Mouse (Mus musculus) CH12.LX (cell line): ENCODE measurements at regions not wholly inside any gene's neighbourhood (a gene's known extent, or its start where the extent isn't known, plus 50 kb on each side); places are given as distances from the start of the nearest gene placed in this dataset.

ENCODE experiments used
- DNase-seq: peaks from one replicate; pipeline ENCODE4 v3.0.0-alpha.2; 2013; ENCODE audit errors: extremely low read depth
- H3K27ac ChIP-seq: 2 replicates; pipeline ENCODE4 v1.5.1; 2012; ENCODE audit warnings: low read depth, mild to moderate bottlenecking, control low read depth, moderate library complexity; ENCODE audit not compliant: insufficient read depth
- H3K27me3 ChIP-seq: replicated peaks from 2 replicates; pipeline ENCODE3; 2012; ENCODE audit warnings: inconsistent platforms
- H3K36me3 ChIP-seq, 2 experiments: replicated peaks in 1 of 2; 2 replicates each; pipeline versions ENCODE3 to v1.6.1; 2012; ENCODE audit warnings: inconsistent platforms in 1 of 2, low read length in 1 of 2, mild to moderate bottlenecking in 1 of 2, mixed read lengths in 1 of 2, moderate library complexity in 1 of 2; ENCODE audit not compliant: control insufficient read depth in 1 of 2, insufficient read depth in 1 of 2
- H3K4me1 ChIP-seq, 2 experiments: 2 replicates each; pipeline ENCODE4 v1.6.1; 2012; ENCODE audit warnings: inconsistent platforms in 1 of 2, moderate library complexity in 1 of 2; ENCODE audit not compliant: insufficient read depth in 2 of 2, control insufficient read depth in 1 of 2
- H3K4me2 ChIP-seq: 2 replicates; pipeline ENCODE4 v1.6.1; 2012; ENCODE audit warnings: low read depth, mild to moderate bottlenecking, control low read depth; ENCODE audit not compliant: poor library complexity, insufficient read depth, severe bottlenecking
- H3K4me3 ChIP-seq, 3 experiments: fragments of 150-350 bp in 1 of 3; sonication (generic) in 1 of 3; replicated peaks in 1 of 3; 2 replicates each; pipeline versions ENCODE3 to v1.5.1; 2011 to 2012; ENCODE audit warnings: low read depth in 2 of 3, low read length in 2 of 3, mild to moderate bottlenecking in 2 of 3, moderate library complexity in 2 of 3, control low read depth in 1 of 3, improper control_type of control experiment in 1 of 3, inconsistent platforms in 1 of 3, mixed read lengths in 1 of 3; ENCODE audit not compliant: poor library complexity in 1 of 3
- H3K79me2 ChIP-seq: replicated peaks from 2 replicates; pipeline ENCODE4 v1.6.1; 2012; ENCODE audit warnings: mild to moderate bottlenecking, moderate library complexity; ENCODE audit not compliant: control insufficient read depth, poor library complexity, insufficient read depth, severe bottlenecking; ENCODE audit errors: extremely low read depth
- H3K9ac ChIP-seq: 2 replicates; pipeline ENCODE4 v1.6.1; 2012; ENCODE audit warnings: low read depth, mild to moderate bottlenecking, control low read depth, moderate library complexity; ENCODE audit not compliant: insufficient read depth
- H3K9me3 ChIP-seq: replicated peaks from 2 replicates; pipeline ENCODE3; 2012; ENCODE audit warnings: low read length, inconsistent platforms, mixed read lengths
- BHLHE40 ChIP-seq: IDR thresholded peaks from 2 replicates; pipeline ENCODE4 v1.6.1; 2011; ENCODE audit warnings: mild to moderate bottlenecking, low read depth, low read length, improper control_type of control experiment
- CHD2 ChIP-seq: IDR thresholded peaks from 2 replicates; pipeline ENCODE4 v1.6.1; 2011; ENCODE audit warnings: low read length, improper control_type of control experiment
- ETS1 ChIP-seq: conservative IDR thresholded peaks from 2 replicates; pipeline ENCODE4 v1.6.1; 2012; ENCODE audit warnings: low read depth, mild to moderate bottlenecking, inconsistent platforms, low read length, improper control_type of control experiment, moderate library complexity
- GABPA ChIP-seq: IDR thresholded peaks from 2 replicates; pipeline ENCODE4 v1.6.1; 2012; ENCODE audit warnings: low read depth, low read length, improper control_type of control experiment, inconsistent platforms; ENCODE audit not compliant: insufficient replicate concordance
- HCFC1 ChIP-seq: IDR thresholded peaks from 2 replicates; pipeline ENCODE4 v1.6.1; 2012; ENCODE audit warnings: low read depth, mild to moderate bottlenecking, inconsistent platforms, low read length, improper control_type of control experiment
- IRF4 ChIP-seq: IDR thresholded peaks from 2 replicates; pipeline ENCODE4 v1.6.1; 2014; ENCODE audit warnings: low read depth, mild to moderate bottlenecking, inconsistent platforms, low read length, improper control_type of control experiment
- KAT2A ChIP-seq: IDR thresholded peaks from 2 replicates; pipeline ENCODE4 v1.6.1; 2012; ENCODE audit warnings: low read length, improper control_type of control experiment, inconsistent platforms; ENCODE audit not compliant: insufficient replicate concordance
- MAFK ChIP-seq: IDR thresholded peaks from 2 replicates; pipeline ENCODE4 v1.6.1; 2011; ENCODE audit warnings: low read length, improper control_type of control experiment; ENCODE audit not compliant: insufficient replicate concordance
- MAX ChIP-seq: IDR thresholded peaks from 2 replicates; pipeline ENCODE4 v1.6.1; 2011; ENCODE audit warnings: low read length, improper control_type of control experiment
- MAZ ChIP-seq: IDR thresholded peaks from 2 replicates; pipeline ENCODE4 v1.6.1; 2012; ENCODE audit warnings: low read depth, mild to moderate bottlenecking, inconsistent platforms, low read length, improper control_type of control experiment, moderate library complexity
- MEF2A ChIP-seq: IDR thresholded peaks from 2 replicates; pipeline ENCODE4 v1.6.1; 2014; ENCODE audit warnings: low read depth, mild to moderate bottlenecking, inconsistent platforms, low read length, improper control_type of control experiment, borderline replicate concordance
- NELFE ChIP-seq: IDR thresholded peaks from 2 replicates; pipeline ENCODE4 v1.6.1; 2011; ENCODE audit warnings: low read depth, low read length, improper control_type of control experiment
- POLR2A ChIP-seq: IDR thresholded peaks from 2 replicates; pipeline ENCODE4 v1.6.1; 2011; ENCODE audit warnings: low read depth, mild to moderate bottlenecking, improper control_type of control experiment, low read length
- POLR2AphosphoS2 ChIP-seq: IDR thresholded peaks from 2 replicates; pipeline ENCODE4 v1.6.1; 2011; ENCODE audit warnings: low read depth, low read length, improper control_type of control experiment
- RAD21 ChIP-seq: IDR thresholded peaks from 2 replicates; pipeline ENCODE4 v1.6.1; 2011; ENCODE audit warnings: low read depth, mild to moderate bottlenecking, low read length, improper control_type of control experiment, moderate library complexity
- TBP ChIP-seq: conservative IDR thresholded peaks from 2 replicates; pipeline ENCODE4 v1.6.1; 2011; ENCODE audit warnings: low read depth, low read length, improper control_type of control experiment
- TCF12 ChIP-seq: IDR thresholded peaks from 2 replicates; pipeline ENCODE4 v1.6.1; 2014; ENCODE audit warnings: low read depth, mild to moderate bottlenecking, inconsistent platforms, low read length, improper control_type of control experiment
- UBTF ChIP-seq: IDR thresholded peaks from 2 replicates; pipeline ENCODE4 v1.6.1; 2012; ENCODE audit warnings: low read depth, mild to moderate bottlenecking, inconsistent platforms, low read length, improper control_type of control experiment, moderate library complexity
- USF1 ChIP-seq: IDR thresholded peaks from 2 replicates; pipeline ENCODE4 v1.6.1; 2014; ENCODE audit warnings: low read depth, mild to moderate bottlenecking, inconsistent platforms, low read length, improper control_type of control experiment
- ZC3H11A ChIP-seq: IDR thresholded peaks from 2 replicates; pipeline ENCODE4 v1.6.1; 2012; ENCODE audit warnings: low read depth, mild to moderate bottlenecking, inconsistent platforms, low read length, improper control_type of control experiment
- ZMIZ1 ChIP-seq: IDR thresholded peaks from 2 replicates; pipeline ENCODE4 v1.6.1; 2012; ENCODE audit warnings: low read depth, mild to moderate bottlenecking, inconsistent platforms, low read length, improper control_type of control experiment
- ZNF384 ChIP-seq: IDR thresholded peaks from 2 replicates; pipeline ENCODE4 v1.6.1; 2012; ENCODE audit warnings: low read depth, low read length, improper control_type of control experiment, inconsistent platforms
- dilution Hi-C: fragments of 300-500 bp; cut with MboI; formaldehyde crosslinking; loops from 2 replicates; pipeline ENCODE4 v1.14.3; 2020; ENCODE audit warnings: low sequenced_read_pairs; ENCODE audit not compliant: extremely low pct_unique_long_range_greater_than_20kb, extremely low pct_ligation_motif_present
- in situ Hi-C: fragments of 300-500 bp; cut with MboI; formaldehyde crosslinking; loops from 3 replicates; pipeline ENCODE4 v1.14.3; 2019; ENCODE audit warnings: low sequenced_read_pairs, low pct_ligation_motif_present, low pct_unique_long_range_greater_than_20kb, mixed read lengths

DNA sequence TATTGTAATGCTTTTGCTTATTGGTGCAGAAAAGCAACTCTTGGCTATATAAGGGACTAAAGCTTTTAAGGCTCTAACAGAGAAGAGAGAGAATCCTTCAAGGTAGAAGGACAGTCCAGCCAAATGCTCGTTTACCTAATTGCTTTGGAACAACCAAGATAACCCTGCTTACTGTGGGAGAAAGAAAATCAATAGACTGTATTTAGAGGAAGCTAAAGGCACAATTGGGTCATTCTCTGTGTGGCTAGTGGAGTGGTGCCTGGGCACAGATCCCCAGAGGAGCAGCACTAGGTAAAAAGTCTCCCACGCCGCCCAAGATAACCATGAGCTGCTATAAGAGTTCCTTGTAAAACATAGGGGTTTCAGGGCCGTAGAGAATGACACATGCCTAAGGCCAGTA is 217.6 kb downstream of the Sptssa start:
- in situ Hi-C loops: no loop called here
- H3K36me3 ChIP-seq: no peaks in the 10 kb centered on the region
- peaks cover 0 to 4% of the 10 kb centered on the region in 2 experiments; a peak in 2 of 4 replicates for H3K4me1 ChIP-seq
- H3K27me3 ChIP-seq: no peaks in the 10 kb centered on the region
- H3K27ac ChIP-seq: no peak overlapping the region
- no peak overlapping the region for H3K4me2 ChIP-seq
- dilution Hi-C loops: no loop called here
- H3K9me3 ChIP-seq: no peaks in the 10 kb centered on the region
- H3K79me2 ChIP-seq: no peaks in the 10 kb centered on the region
- TF ChIP-seq ETS1: no peak
- no peak for TF ChIP-seq KAT2A
- no peak for TF ChIP-seq UBTF
- no peak for TF ChIP-seq BHLHE40
- TF ChIP-seq TBP: no peak
- TF ChIP-seq IRF4: no peak
- TF ChIP-seq ZMIZ1: no peak
- no peak for TF ChIP-seq NELFE
- DNase-seq: no peak
- no peak overlapping the region for H3K9ac ChIP-seq
- no peak overlapping the region for H3K4me3 ChIP-seq

- H3K4me1 ChIP-seq: no peaks in the 10 kb centered on the region
- dilution Hi-C loops: no loop called here
- H3K4me3 ChIP-seq: no peak overlapping the region
- TF ChIP-seq MAX: no peak
- TF ChIP-seq MAZ: no peak
- TF ChIP-seq ZMIZ1: no peak
- TF ChIP-seq HCFC1: no peak
- TF ChIP-seq CHD2: no peak
- TF ChIP-seq POLR2A: no peak
- no peak for TF ChIP-seq TCF12
- no peak for TF ChIP-seq RAD21
- no peak for TF ChIP-seq ZNF384
- TF ChIP-seq MAFK: no peak
- no peak for TF ChIP-seq GABPA
- TF ChIP-seq USF1: no peak
- TF ChIP-seq NELFE: no peak
- no peak for TF ChIP-seq ZC3H11A
- TF ChIP-seq POLR2AphosphoS2: no peak
- no peak for TF ChIP-seq MEF2A
- in situ Hi-C loops: no loop called here
- H3K9ac ChIP-seq: no peak overlapping the region
- H3K79me2 ChIP-seq: no peaks in the 10 kb centered on the region
- no peaks in the 10 kb centered on the region for H3K27me3 ChIP-seq
- no peak overlapping the region for H3K4me2 ChIP-seq
- DNase-seq: no peak
- H3K27ac ChIP-seq: no peak overlapping the region
- no peaks in the 10 kb centered on the region for H3K36me3 ChIP-seq
- no peaks in the 10 kb centered on the region for H3K9me3 ChIP-seq
Measured at GRCm38 (mm10) chr12:54425236-54425635, 221.6 kb upstream of the Egln3 start.
